In genomic region chr8:104540238-104540637, GRCm38 (mm10) we compare ENCODE assay signal across 8 mouse cellular contexts. TPM values are rescaled to one million over a fixed set of nuclear protein-coding genes. Genes with fewer than 3 reads are reported as not detected.
DNase-seq lines count a peak whose midpoint lies in the region; ATAC-seq and TF ChIP-seq lines count a peak whose summit lies in the region.

No protein-coding gene starts in this region.

- peaks cover 31% of the 10 kb centered on the region for H3K27me3 ChIP-seq in ES-Bruce4 (ENCODE audit: control insufficient read depth, insufficient read depth, low read length, poor library complexity, severe bottlenecking)
- peaks cover 77% of the 10 kb centered on the region for H3K27me3 ChIP-seq in hindbrain, embryonic 13.5 days
- H3K27me3 ChIP-seq in midbrain, embryonic 11.5 days (ENCODE audit: control insufficient read depth, insufficient read depth, low read length) = peaks cover 54% of the 10 kb centered on the region

- no peaks in the 10 kb centered on the region for H3K4me1 ChIP-seq in ES-Bruce4 (ENCODE audit: control insufficient read depth, insufficient read depth, low read length)
- H3K4me1 ChIP-seq in hindbrain, embryonic 13.5 days (replicated peaks) = peaks cover 23% of the 10 kb centered on the region
- H3K4me1 ChIP-seq in midbrain, embryonic 11.5 days (ENCODE audit: control insufficient read depth, insufficient read depth, low read length) = peaks cover 10% of the 10 kb centered on the region

- peak overlapping the region; percentile 98 for H3K4me2 ChIP-seq in hindbrain, embryonic 13.5 days
- peak overlapping the region; percentile 93 for H3K4me2 ChIP-seq in midbrain, embryonic 11.5 days

- no peak overlapping the region for H3K27ac ChIP-seq in gastrocnemius, adult 2 months
- no peak overlapping the region for H3K27ac ChIP-seq in ES-Bruce4 (ENCODE audit: insufficient read depth, low read length)
- no peak overlapping the region for H3K27ac ChIP-seq in hindbrain, embryonic 13.5 days
- no peak overlapping the region for H3K27ac ChIP-seq in midbrain, embryonic 11.5 days (ENCODE audit: low read depth, low read length)

- ATAC-seq in hindbrain, embryonic 13.5 days (ENCODE audit: low FRiP score) = 0 out of 2 replicates have a peak, but pooled peaks have one; percentile 16
- no peak; the same call in 1 of the 2 replicates for ATAC-seq in midbrain, embryonic 11.5 days (ENCODE audit: low FRiP score)

- H3K9me3 ChIP-seq in ES-Bruce4 (replicated peaks; ENCODE audit: control insufficient read depth, insufficient read depth, low read length, poor library complexity, severe bottlenecking) = no peaks in the 10 kb centered on the region
- H3K9me3 ChIP-seq in hindbrain, embryonic 13.5 days = no peaks in the 10 kb centered on the region
- no peaks in the 10 kb centered on the region; the same call in 1 of the 2 replicates for H3K9me3 ChIP-seq in midbrain, embryonic 11.5 days (ENCODE audit: control insufficient read depth, low read length)

- H3K36me3 ChIP-seq in ES-Bruce4 (ENCODE audit: control insufficient read depth, insufficient read depth, low read length, poor library complexity, severe bottlenecking) = no peaks in the 10 kb centered on the region
- no peaks in the 10 kb centered on the region for H3K36me3 ChIP-seq in hindbrain, embryonic 13.5 days
- H3K36me3 ChIP-seq in midbrain, embryonic 11.5 days (ENCODE audit: control insufficient read depth, insufficient read depth, low read length) = no peaks in the 10 kb centered on the region

- WGBS in hindbrain, embryonic 13.5 days = 35% methylated on average over 7 of the region's 7 CpGs
- 34% methylated on average over 7 of the region's 7 CpGs for WGBS in midbrain, embryonic 11.5 days

- no peak for TF ChIP-seq EP300 in ES-Bruce4 (IDR thresholded peaks at IDR 0.05; ENCODE audit: insufficient read depth, low read depth, low read length)

- TF ChIP-seq POLR2A in ES-Bruce4 (IDR thresholded peaks at IDR 0.05; ENCODE audit: insufficient read depth, low read length) = no peak

- peak overlapping the region; percentile 78; the same call in 1 of the 2 replicates for H3K9ac ChIP-seq in ES-Bruce4 (ENCODE audit: low read depth, poor library complexity, severe bottlenecking)
- no peak overlapping the region; the same call in 1 of the 2 replicates for H3K9ac ChIP-seq in hindbrain, embryonic 13.5 days
- no peak overlapping the region; the same call in 1 of the 2 replicates for H3K9ac ChIP-seq in midbrain, embryonic 11.5 days (ENCODE audit: low read length)

- no peak for TF ChIP-seq CTCF in gastrocnemius, adult 2 months (IDR thresholded peaks at IDR 0.05)
- TF ChIP-seq CTCF in ES-Bruce4 (IDR thresholded peaks at IDR 0.05; ENCODE audit: low read depth, low read length) = no peak

- intact Hi-C loops in gastrocnemius, adult 2 months (cut with DNase I) = no loop called here

- no peak for DNase-seq in gastrocnemius, adult 2 months
- no peak for DNase-seq in gastrocnemius, postnatal 25 days
- peak; percentile 90 for DNase-seq in midbrain, embryonic 11.5 days (ENCODE audit: low spot score, missing footprints)
- no peak for DNase-seq in embryo, embryonic 11 days
- no peak for DNase-seq in layer of hippocampus, postnatal 14 days (ENCODE audit: low spot score in 2 of 2)
- no peak for DNase-seq in embryo, embryonic 10.5 days (ENCODE audit: low spot score)

- H3K4me3 ChIP-seq in gastrocnemius, adult 2 months = peak overlapping the region; percentile 82
- H3K4me3 ChIP-seq in ES-Bruce4 (ENCODE audit: low read depth, low read length) = no peak overlapping the region
- peak overlapping the region; percentile 57 for H3K4me3 ChIP-seq in hindbrain, embryonic 13.5 days
- H3K4me3 ChIP-seq in midbrain, embryonic 11.5 days (ENCODE audit: low read depth, low read length) = peak overlapping the region; percentile 54; the same call in 1 of the 2 replicates

RNA-seq across cellular contexts. Expression of gene Car7, which starts 5.7 kb away (rescaled TPM):
- under 1 TPM; 0.98 to 0.99 TPM for total RNA-seq in gastrocnemius, adult 2 months (2021)
- 1 to 10 TPM; 1.0 to 1.2 TPM for total RNA-seq in gastrocnemius, postnatal 25 days (2021)
- polyA plus RNA-seq in ES-Bruce4 (2011; ENCODE audit: insufficient read depth, insufficient read length, low read depth, missing spikeins) = 1.2 and 1.4 TPM in 2 replicates
- polyA plus RNA-seq in hindbrain, embryonic 13.5 days (2015; fragmentation: Nextera tagmentation; extraction: Ambion mirVana) = 2.1 and 2.8 TPM in 2 replicates
- 0.82 and 1.5 TPM in 2 replicates for polyA plus RNA-seq in midbrain, embryonic 11.5 days (2014; fragmentation: Nextera tagmentation; extraction: Ambion mirVana)
- 10 to 100 TPM; 15.8 to 20.4 TPM for total RNA-seq in layer of hippocampus, postnatal 14 days (2021)

RNA-seq across cellular contexts. Expression of gene Nae1, which starts 5.8 kb away (rescaled TPM):
- 10 to 100 TPM; 26.1 to 28.3 TPM for total RNA-seq in gastrocnemius, adult 2 months (2021)
- 10 to 100 TPM; 19.7 to 22.8 TPM for total RNA-seq in gastrocnemius, postnatal 25 days (2021)
- polyA plus RNA-seq in ES-Bruce4 (2011; ENCODE audit: insufficient read depth, insufficient read length, low read depth, missing spikeins) = 114 and 125 TPM in 2 replicates
- polyA plus RNA-seq in hindbrain, embryonic 13.5 days (2015; fragmentation: Nextera tagmentation; extraction: Ambion mirVana) = 109 and 115 TPM in 2 replicates
- polyA plus RNA-seq in midbrain, embryonic 11.5 days (2014; fragmentation: Nextera tagmentation; extraction: Ambion mirVana) = 138 and 148 TPM in 2 replicates
- 10 to 100 TPM; 43.4 to 47.5 TPM for total RNA-seq in layer of hippocampus, postnatal 14 days (2021)

RNA-seq across cellular contexts. Expression of gene Terb1, which starts 30.5 kb away (rescaled TPM):
- total RNA-seq in gastrocnemius, adult 2 months (2021) = not detected
- total RNA-seq in gastrocnemius, postnatal 25 days (2021) = under 1 TPM in 1 of 2 experiments, not detected in 1; 0.10 TPM
- polyA plus RNA-seq in ES-Bruce4 (2011; ENCODE audit: insufficient read depth, insufficient read length, low read depth, missing spikeins) = 1.1 and 1.5 TPM in 2 replicates
- 0.35 and 0.36 TPM in 2 replicates for polyA plus RNA-seq in hindbrain, embryonic 13.5 days (2015; fragmentation: Nextera tagmentation; extraction: Ambion mirVana)
- polyA plus RNA-seq in midbrain, embryonic 11.5 days (2014; fragmentation: Nextera tagmentation; extraction: Ambion mirVana) = 0.18 and 0.21 TPM in 2 replicates
- under 1 TPM; 0.60 to 0.79 TPM for total RNA-seq in layer of hippocampus, postnatal 14 days (2021)

RNA-seq across cellular contexts. Expression of gene Pdp2, which starts 51.0 kb away (rescaled TPM):
- total RNA-seq in gastrocnemius, adult 2 months (2021) = 1 to 10 TPM; 4.0 to 4.6 TPM
- total RNA-seq in gastrocnemius, postnatal 25 days (2021) = 1 to 10 TPM; 2.8 to 2.9 TPM
- polyA plus RNA-seq in ES-Bruce4 (2011; ENCODE audit: insufficient read depth, insufficient read length, low read depth, missing spikeins) = 12.1 and 13.0 TPM in 2 replicates
- polyA plus RNA-seq in hindbrain, embryonic 13.5 days (2015; fragmentation: Nextera tagmentation; extraction: Ambion mirVana) = 16.7 and 17.6 TPM in 2 replicates
- 17.2 and 17.3 TPM in 2 replicates for polyA plus RNA-seq in midbrain, embryonic 11.5 days (2014; fragmentation: Nextera tagmentation; extraction: Ambion mirVana)
- 1 to 10 TPM; 8.4 to 9.3 TPM for total RNA-seq in layer of hippocampus, postnatal 14 days (2021)

Comparison
In these comparisons a context has a peak if more than half of its experiments do, and no peak if none do; other contexts are left out.
1. RNA of gene Car7, which starts 5.7 kb away (total RNA-seq): 15.8 to 20.4 TPM in layer of hippocampus, postnatal 14 days; 1.0 to 1.2 TPM in gastrocnemius, postnatal 25 days and 0.98 to 0.99 TPM in gastrocnemius, adult 2 months; every median in the first group is over 4 times any median in the second.